Mouse (Mus musculus) MEL (cell line): ENCODE data around the gene Golga1. TPM values are rescaled to one million over a fixed set of nuclear protein-coding genes. Genes with fewer than 3 reads are reported as not detected.

Experiments used
- DNase-seq: peaks from one replicate; pipeline ENCODE4 v3.0.0; 2011; ENCODE audit warnings: low read depth, low spot score
- H3K27ac ChIP-seq: 2 replicates; pipeline ENCODE4 v1.5.1; 2012; ENCODE audit warnings: low read depth, mild to moderate bottlenecking, control low read depth, low read length, moderate library complexity; ENCODE audit not compliant: control insufficient read depth
- H3K27me3 ChIP-seq, 2 experiments: fragments of 150-350 bp in 1 of 2; sonication (generic) in 1 of 2; 2 replicates each; pipeline ENCODE4 v1.6.1; 2012; ENCODE audit warnings: low read length in 2 of 2, mild to moderate bottlenecking in 2 of 2, improper control_type of control experiment in 1 of 2, moderate library complexity in 1 of 2; ENCODE audit not compliant: insufficient read depth in 2 of 2, control insufficient read depth in 1 of 2
- H3K36me3 ChIP-seq, 2 experiments: 2 replicates each; pipeline ENCODE4 v1.6.1; 2012 to 2014; ENCODE audit warnings: low read length in 2 of 2, improper control_type of control experiment in 1 of 2, inconsistent platforms in 1 of 2, mild to moderate bottlenecking in 1 of 2; ENCODE audit not compliant: insufficient read depth in 2 of 2, control insufficient read depth in 1 of 2
- H3K4me1 ChIP-seq, 2 experiments: fragments of 150-350 bp in 1 of 2; sonication (generic) in 1 of 2; 2 replicates each; pipeline ENCODE4 v1.6.1; 2012; ENCODE audit warnings: low read length in 2 of 2, improper control_type of control experiment in 1 of 2, mild to moderate bottlenecking in 1 of 2; ENCODE audit not compliant: insufficient read depth in 2 of 2, control insufficient read depth in 1 of 2
- H3K4me3 ChIP-seq, 2 experiments: fragments of 150-350 bp in 1 of 2; sonication (generic) in 1 of 2; 2 replicates each; pipeline ENCODE4 v1.5.1; 2012; ENCODE audit warnings: low read depth in 2 of 2, low read length in 2 of 2, mild to moderate bottlenecking in 2 of 2, moderate library complexity in 2 of 2, control low read depth in 1 of 2, improper control_type of control experiment in 1 of 2; ENCODE audit not compliant: control insufficient read depth in 1 of 2, insufficient read depth in 1 of 2
- H3K79me2 ChIP-seq: 2 replicates; pipeline ENCODE4 v1.6.1; 2012; ENCODE audit warnings: mild to moderate bottlenecking, low read length, moderate library complexity; ENCODE audit not compliant: control insufficient read depth, poor library complexity, insufficient read depth
- H3K9ac ChIP-seq: 2 replicates; pipeline ENCODE4 v1.6.1; 2012; ENCODE audit warnings: low read depth, mild to moderate bottlenecking, control low read depth, low read length, moderate library complexity; ENCODE audit not compliant: control insufficient read depth, poor library complexity, severe bottlenecking
- H3K9me3 ChIP-seq: fragments of 150-350 bp; sonication (generic); replicated peaks from 2 replicates; pipeline ENCODE4 v1.6.1; 2012; ENCODE audit warnings: mild to moderate bottlenecking, low read length, improper control_type of control experiment, moderate library complexity; ENCODE audit not compliant: insufficient read depth
- BHLHE40 ChIP-seq: IDR thresholded peaks from 2 replicates; pipeline ENCODE4 v1.6.1; 2012; ENCODE audit warnings: low read depth, mild to moderate bottlenecking, inconsistent platforms, low read length, improper control_type of control experiment, borderline replicate concordance
- CHD2 ChIP-seq: IDR thresholded peaks from 2 replicates; pipeline ENCODE4 v1.6.1; 2011; ENCODE audit warnings: low read length, improper control_type of control experiment
- CTCF ChIP-seq, 3 experiments: IDR thresholded peaks in 2 of 3; conservative IDR thresholded peaks in 1 of 3; 2 replicates each; pipeline ENCODE4 v1.5.1; 2011 to 2012; ENCODE audit warnings: low read length in 3 of 3, low read depth in 2 of 3, mild to moderate bottlenecking in 2 of 3, improper control_type of control experiment in 1 of 3, inconsistent platforms in 1 of 3, mixed read lengths in 1 of 3, moderate library complexity in 1 of 3; ENCODE audit not compliant: control insufficient read depth in 1 of 3, insufficient read depth in 1 of 3, poor library complexity in 1 of 3, severe bottlenecking in 1 of 3
- EP300 ChIP-seq, 2 experiments: IDR thresholded peaks; 2 replicates each; pipeline ENCODE4 v1.6.1; 2011; ENCODE audit warnings: improper control_type of control experiment in 2 of 2, low read length in 2 of 2, low read depth in 1 of 2, mild to moderate bottlenecking in 1 of 2
- ETS1 ChIP-seq: IDR thresholded peaks from 2 replicates; pipeline ENCODE4 v1.6.1; 2012; ENCODE audit warnings: low read depth, mild to moderate bottlenecking, inconsistent platforms, low read length, improper control_type of control experiment, moderate library complexity
- GABPA ChIP-seq: IDR thresholded peaks from 2 replicates; pipeline ENCODE4 v1.6.1; 2012; ENCODE audit warnings: low read depth, mild to moderate bottlenecking, inconsistent platforms, low read length, improper control_type of control experiment, moderate library complexity
- GATA1 ChIP-seq: IDR thresholded peaks from 2 replicates; pipeline ENCODE4 v1.6.1; 2011; ENCODE audit warnings: low read depth, low read length, improper control_type of control experiment
- HCFC1 ChIP-seq: IDR thresholded peaks from 2 replicates; pipeline ENCODE4 v1.6.1; 2012; ENCODE audit warnings: low read depth, mild to moderate bottlenecking, inconsistent platforms, low read length, improper control_type of control experiment, moderate library complexity
- KAT2A ChIP-seq: conservative IDR thresholded peaks from 2 replicates; pipeline ENCODE4 v1.6.1; 2012; ENCODE audit warnings: low read depth, low read length, improper control_type of control experiment, inconsistent platforms
- MAZ ChIP-seq: IDR thresholded peaks from 2 replicates; pipeline ENCODE4 v1.6.1; 2012; ENCODE audit warnings: low read depth, mild to moderate bottlenecking, inconsistent platforms, low read length, improper control_type of control experiment
- MYC ChIP-seq: IDR thresholded peaks from 2 replicates; pipeline ENCODE4 v1.6.1; 2011; ENCODE audit warnings: low read depth, mild to moderate bottlenecking, low read length, improper control_type of control experiment, moderate library complexity
- POLR2A ChIP-seq, 2 experiments: IDR thresholded peaks; 2 replicates each; pipeline ENCODE4 v1.6.1; 2011 to 2012; ENCODE audit warnings: low read length in 2 of 2, mild to moderate bottlenecking in 2 of 2, control low read depth in 1 of 2, improper control_type of control experiment in 1 of 2, low read depth in 1 of 2, moderate library complexity in 1 of 2; ENCODE audit not compliant: control insufficient read depth in 1 of 2, insufficient read depth in 1 of 2, poor library complexity in 1 of 2
- RCOR1 ChIP-seq: IDR thresholded peaks from 2 replicates; pipeline ENCODE4 v1.6.1; 2012; ENCODE audit warnings: low read depth, mild to moderate bottlenecking, inconsistent platforms, low read length, improper control_type of control experiment
- SIN3A ChIP-seq: IDR thresholded peaks from 2 replicates; pipeline ENCODE4 v1.6.1; 2012; ENCODE audit warnings: low read length, improper control_type of control experiment, inconsistent platforms
- TAL1 ChIP-seq: IDR thresholded peaks from 2 replicates; pipeline ENCODE4 v1.6.1; 2012; ENCODE audit warnings: mild to moderate bottlenecking, inconsistent platforms, low read length, moderate library complexity, mixed read lengths
- TCF12 ChIP-seq: IDR thresholded peaks from 2 replicates; pipeline ENCODE4 v1.6.1; 2014; ENCODE audit warnings: low read depth, mild to moderate bottlenecking, inconsistent platforms, low read length, improper control_type of control experiment, moderate library complexity
- UBTF ChIP-seq: IDR thresholded peaks from 2 replicates; pipeline ENCODE4 v1.6.1; 2012; ENCODE audit warnings: low read depth, mild to moderate bottlenecking, inconsistent platforms, low read length, improper control_type of control experiment, moderate library complexity, borderline replicate concordance; ENCODE audit not compliant: insufficient read depth
- ZC3H11A ChIP-seq: IDR thresholded peaks from 2 replicates; pipeline ENCODE4 v1.6.1; 2012; ENCODE audit warnings: low read depth, mild to moderate bottlenecking, inconsistent platforms, low read length, improper control_type of control experiment
- ZMIZ1 ChIP-seq: IDR thresholded peaks from 2 replicates; pipeline ENCODE4 v1.6.1; 2012; ENCODE audit warnings: low read depth, mild to moderate bottlenecking, inconsistent platforms, low read length, improper control_type of control experiment, moderate library complexity
- polyA plus RNA-seq, 2 experiments: library from polyadenylated mRNA; stranded (reverse) in 1 of 2; unstranded in 1 of 2; fragments of >175 nt in 1 of 2; fragments of >200 nt in 1 of 2; gene quantifications; 2 replicates each; pipeline versions ENCODE4 v1.2.1 to v1.2.4; 2012; ENCODE audit warnings: low replicate concordance in 2 of 2, low read depth in 1 of 2; ENCODE audit not compliant: insufficient read length in 2 of 2, insufficient read depth in 1 of 2, missing spikeins in 1 of 2
- total RNA-seq: library from RNA; depleted of rRNA; stranded (reverse); fragments of 300-350 nt; gene quantifications from 2 replicates; pipeline ENCODE4 v1.2.3, GENCODE M21; 2012

Golga1 gene
- total and polyA plus RNA-seq, 3 experiments = 7.3 to 12.9 TPM; not detected in 1

DNA sequence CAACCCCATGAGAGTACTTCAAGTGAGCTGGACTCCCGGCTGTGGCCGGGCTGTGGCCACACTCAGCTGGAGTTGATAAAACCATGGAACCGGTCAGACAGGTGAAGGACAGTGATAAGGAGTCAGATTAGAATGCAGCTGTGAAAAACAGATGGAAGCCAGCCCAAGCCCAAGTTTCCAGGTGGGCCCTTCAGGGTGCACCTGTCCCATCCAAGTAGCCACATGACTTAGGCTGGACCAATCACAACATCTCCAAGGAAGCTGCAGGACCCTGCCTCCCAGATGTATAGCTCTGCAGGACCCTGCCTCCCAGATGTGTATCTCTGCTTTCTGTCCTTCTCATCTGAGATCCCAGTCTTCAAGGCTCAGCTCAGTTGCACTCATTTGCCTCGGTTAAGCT is 73.3 kb downstream of the Golga1 start:
- H3K4me3 ChIP-seq = no peak overlapping the region
- DNase-seq = no peak
- H3K9me3 ChIP-seq = no peaks in the 10 kb centered on the region
- H3K79me2 ChIP-seq = no peaks in the 10 kb centered on the region
- H3K27me3 ChIP-seq = no peaks in the 10 kb centered on the region
- peaks cover 3 to 19% of the 10 kb centered on the region in 2 experiments; a peak in 3 of 4 replicates for H3K4me1 ChIP-seq
- no peak overlapping the region for H3K27ac ChIP-seq
- peaks cover 0 to 9% of the 10 kb centered on the region in 2 experiments; a peak in 2 of 4 replicates for H3K36me3 ChIP-seq
- no peak overlapping the region for H3K9ac ChIP-seq
- TF ChIP-seq MAZ (no peak), TCF12 (peak; percentile 63; the same call in 1 of the 2 replicates)

DNA sequence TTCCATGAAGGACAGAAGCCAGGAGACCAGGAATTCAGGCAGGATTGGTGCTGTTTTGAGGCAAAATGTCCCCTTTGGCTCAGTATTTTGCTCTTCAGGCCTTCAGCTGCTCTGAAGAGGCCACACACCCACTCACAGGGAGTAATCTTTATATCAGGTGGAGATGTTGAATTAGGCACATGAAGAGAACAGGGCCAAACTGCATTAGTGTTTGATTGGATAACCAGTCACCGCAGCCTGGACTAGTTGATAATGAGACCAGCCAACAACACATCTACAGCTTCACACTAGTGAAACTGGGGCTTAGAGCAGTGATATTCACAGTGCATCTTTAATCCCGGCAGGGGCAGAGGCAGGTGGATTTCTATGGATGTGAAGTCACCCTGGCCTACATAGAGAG is 76.4 kb downstream of the Golga1 start:
- no peaks in the 10 kb centered on the region for H3K27me3 ChIP-seq
- peak; percentile 80 for DNase-seq
- peaks cover 0 to 9% of the 10 kb centered on the region in 2 experiments; a peak in 2 of 4 replicates for H3K36me3 ChIP-seq
- H3K9ac ChIP-seq = 0 out of 2 replicates have a peak overlapping the region, but pooled peaks have one; percentile 17
- H3K27ac ChIP-seq = peak overlapping the region; percentile 45; the same call in 1 of the 2 replicates
- peaks cover 4 to 22% of the 10 kb centered on the region in 2 experiments; a peak in 3 of 4 replicates for H3K4me1 ChIP-seq
- TF ChIP-seq ETS1 (peak; percentile 78), KAT2A (no peak), POLR2A (IDR thresholded peaks at IDR 0.05; ENCODE audit: control insufficient read depth in 1 of 2, insufficient read depth in 1 of 2, low read depth in 1 of 2, low read length in 2 of 2, poor library complexity in 1 of 2) (no peak), GATA1 (peak; percentile 80), SIN3A (peak; percentile 19; the same call in 1 of the 2 replicates), CTCF (IDR thresholded peaks at IDR 0.05 in 2 of 3, conservative IDR thresholded peaks at IDR 0.05 in 1 of 3; ENCODE audit: control insufficient read depth in 1 of 3, insufficient read depth in 1 of 3, low read depth in 2 of 3, low read length in 3 of 3, poor library complexity in 1 of 3, severe bottlenecking in 1 of 3) (no peak), EP300 (IDR thresholded peaks at IDR 0.05; ENCODE audit: low read depth in 1 of 2, low read length in 2 of 2) (peak; percentile 78 to 84), HCFC1 (no peak), BHLHE40 (peak; percentile 45; the same call in 1 of the 2 replicates), UBTF (no peak), MYC (no peak), RCOR1 (peak; percentile 17; the same call in 1 of the 2 replicates), CHD2 (no peak), ZC3H11A (no peak), TCF12 (peak; percentile 84), TAL1 (peak; percentile 39; the same call in 1 of the 2 replicates), GABPA (no peak), ZMIZ1 (no peak)
- TF ChIP-seq, all 39 proteins: peak for 8
- no peaks in the 10 kb centered on the region for H3K9me3 ChIP-seq
- no peak overlapping the region for H3K4me3 ChIP-seq
- no peaks in the 10 kb centered on the region for H3K79me2 ChIP-seq
